Comparison of ENCODE assay signal across 18 mouse cellular contexts in genomic region chr3:94918845-94919244, GRCm38 (mm10).
"Had no signal": no experiment of that assay in that cellular context is flagged by ENCODE, and none has a peak within 500 bp of the region (broad histone marks: within the 10 kb centered on the region; RNA-seq: fewer than 3 reads in every experiment).

No protein-coding gene starts in this region.

- H3K9ac ChIP-seq: limb, embryonic 13.5 days; lung, embryonic 15.5 days; midbrain, embryonic 12.5 days; midbrain, embryonic 15.5 days; neural tube, embryonic 13.5 days; stomach, embryonic 15.5 days had no signal

- H3K36me3 ChIP-seq: limb, embryonic 10.5 days; limb, embryonic 13.5 days; lung, embryonic 15.5 days; midbrain, embryonic 12.5 days; midbrain, embryonic 15.5 days; neural tube, embryonic 13.5 days; stomach, embryonic 15.5 days had no signal

- H3K27ac ChIP-seq: layer of hippocampus, adult 2 months; limb, embryonic 10.5 days; limb, embryonic 13.5 days; macrophage; midbrain, embryonic 12.5 days; midbrain, embryonic 15.5 days; neural tube, embryonic 13.5 days had no signal

- H3K27me3 ChIP-seq: limb, embryonic 13.5 days; lung, embryonic 15.5 days; midbrain, embryonic 12.5 days; midbrain, embryonic 15.5 days; neural tube, embryonic 13.5 days; stomach, embryonic 15.5 days had no signal

- DNase-seq: kidney, adult 11 months; kidney, adult 9 months; layer of hippocampus, adult 9-11 months; liver; retina, postnatal 1 day; right cerebral cortex, postnatal 25 days; spleen, adult 18-20 months; thymus, postnatal 25 days had no signal

- H3K9me3 ChIP-seq: limb, embryonic 10.5 days; limb, embryonic 13.5 days; lung, embryonic 15.5 days; midbrain, embryonic 12.5 days; midbrain, embryonic 15.5 days; neural tube, embryonic 13.5 days; stomach, embryonic 15.5 days had no signal

- H3K4me2 ChIP-seq: limb, embryonic 13.5 days; midbrain, embryonic 12.5 days; midbrain, embryonic 15.5 days; neural tube, embryonic 13.5 days; stomach, embryonic 15.5 days had no signal

- ATAC-seq: midbrain, embryonic 15.5 days had no signal

- H3K4me1 ChIP-seq: limb, embryonic 10.5 days; limb, embryonic 13.5 days; midbrain, embryonic 15.5 days; neural tube, embryonic 13.5 days had no signal

- H3K4me3 ChIP-seq: layer of hippocampus, adult 2 months; limb, embryonic 10.5 days; limb, embryonic 13.5 days; lung, embryonic 15.5 days; midbrain, embryonic 12.5 days; midbrain, embryonic 15.5 days; myocyte; neural tube, embryonic 13.5 days; stomach, embryonic 15.5 days had no signal
